Mouse (Mus musculus) MN1 (cell line): Measurements from ENCODE around the gene Rtn3.
A peak's percentile ranks its signal among the peaks of the same experiment; 100 is the strongest.
"Not testable (repeated sequence)": the region's sequence is repeated elsewhere in the genome, so short reads cannot be mapped to it uniquely, and the experiment has no call there.

ENCODE experiments used
- DNase-seq: peaks from one replicate; pipeline ENCODE4 v3.0.0-alpha.2; 2016; ENCODE audit warnings: low spot score

Gene Rtn3

GRCm38 (mm10) chr19:7482599-7483511, at the start of gene Rtn3:
Rtn3 (minus strand) TSS chr19:7483281.
- peak; percentile 94 for DNase-seq

- no peak for DNase-seq
These were observed 48.8 kb upstream of the Rtn3 start for GRCm38 (mm10) chr19:7531906-7532305.

- DNase-seq = peak; percentile 36
These were observed 45.8 kb upstream of the Rtn3 start for GRCm38 (mm10) chr19:7528639-7529428.

GRCm38 (mm10) chr19:7524879-7525278, 41.8 kb upstream of the Rtn3 start:
- no peak for DNase-seq

- DNase-seq = no peak
These were observed 40.7 kb upstream of the Rtn3 start for GRCm38 (mm10) chr19:7523781-7524180.

- no peak for DNase-seq
These were observed 40.2 kb upstream of the Rtn3 start for GRCm38 (mm10) chr19:7523292-7523691.

- no peak for DNase-seq
These were observed 39.8 kb upstream of the Rtn3 start for GRCm38 (mm10) chr19:7522856-7523255.

- DNase-seq = no peak
These were observed 38.5 kb upstream of the Rtn3 start for GRCm38 (mm10) chr19:7521619-7522018.

GRCm38 (mm10) chr19:7516437-7516836, 33.4 kb upstream of the Rtn3 start:
- no peak for DNase-seq

GRCm38 (mm10) chr19:7508026-7508425, 24.9 kb upstream of the Rtn3 start:
- DNase-seq = no peak

GRCm38 (mm10) chr19:7506321-7506720, 23.2 kb upstream of the Rtn3 start:
- no peak for DNase-seq

GRCm38 (mm10) chr19:7502432-7502831, 19.4 kb upstream of the Rtn3 start:
- no peak for DNase-seq

GRCm38 (mm10) chr19:7500701-7501100, 17.6 kb upstream of the Rtn3 start:
- no peak for DNase-seq

GRCm38 (mm10) chr19:7498816-7499215, 15.7 kb upstream of the Rtn3 start:
- DNase-seq = no peak

- not testable (repeated sequence) for DNase-seq
These were observed 13.0 kb upstream of the Rtn3 start for GRCm38 (mm10) chr19:7496070-7496469.

GRCm38 (mm10) chr19:7495221-7496038, 12.3 kb upstream of the Rtn3 start:
- DNase-seq = no peak

- DNase-seq = peak; percentile 92
These were observed 11.3 kb upstream of the Rtn3 start for GRCm38 (mm10) chr19:7494187-7495015.

- no peak for DNase-seq
These were observed 10.5 kb upstream of the Rtn3 start, which contains the start of gene Atl3 for GRCm38 (mm10) chr19:7493352-7494186. Atl3 (plus strand) TSS chr19:7494040.

GRCm38 (mm10) chr19:7492682-7493081, 9.6 kb upstream of the Rtn3 start:
- DNase-seq = no peak

- DNase-seq = no peak
These were observed 8.9 kb upstream of the Rtn3 start for GRCm38 (mm10) chr19:7491960-7492359.
